Mouse (Mus musculus) heart, postnatal 0 days (tissue): Measurements from ENCODE around the gene Stoml3. TPM values are rescaled to one million over a fixed set of nuclear protein-coding genes. Genes with fewer than 3 reads are reported as not detected.

Experiments used
- ATAC-seq: fragments of 200-750 bp; cut with Nextera tagmentation; 2 replicates; pipeline ENCODE4 v1.8.0; 2017; ENCODE audit warnings: low read depth, moderate number of reproducible peaks, moderate library complexity; ENCODE audit not compliant: insufficient read depth
- DNase-seq: peaks from one replicate; pipeline ENCODE4 v3.0.0-alpha.2; 2016; ENCODE audit warnings: low spot score
- H3K27ac ChIP-seq: fragments of 300-500 bp; sonication (generic); 2 replicates; pipeline ENCODE4 v1.5.1; 2014; ENCODE audit warnings: low read depth, mild to moderate bottlenecking
- H3K27me3 ChIP-seq: fragments of 300-500 bp; sonication (generic); 2 replicates; pipeline ENCODE4 v1.6.1; 2014; ENCODE audit warnings: low read length, mixed read lengths; ENCODE audit not compliant: control insufficient read depth, insufficient read depth
- H3K36me3 ChIP-seq: fragments of 300-500 bp; sonication (generic); replicated peaks from 2 replicates; pipeline ENCODE4 v1.6.1; 2014; ENCODE audit warnings: low read length, mixed read lengths; ENCODE audit not compliant: control insufficient read depth, insufficient read depth
- H3K4me1 ChIP-seq: fragments of 300-500 bp; sonication (generic); 2 replicates; pipeline ENCODE4 v1.6.1; 2014; ENCODE audit warnings: antibody characterized with exemption; ENCODE audit not compliant: control insufficient read depth, insufficient read depth
- H3K4me2 ChIP-seq: fragments of 300-500 bp; sonication (generic); 2 replicates; pipeline ENCODE4 v1.6.1; 2014; ENCODE audit warnings: low read depth, mild to moderate bottlenecking, low read length, moderate library complexity
- H3K4me3 ChIP-seq: fragments of 300-500 bp; sonication (generic); 2 replicates; pipeline ENCODE4 v1.5.1; 2014; ENCODE audit warnings: low read depth, low read length
- H3K9ac ChIP-seq: fragments of 300-500 bp; sonication (generic); replicated peaks from 2 replicates; pipeline ENCODE4 v1.6.1; 2014; ENCODE audit warnings: low read depth, low read length, mixed read lengths
- H3K9me3 ChIP-seq: fragments of 300-500 bp; sonication (generic); replicated peaks from 2 replicates; pipeline ENCODE4 v1.6.1; 2016; ENCODE audit warnings: low read length; ENCODE audit not compliant: control insufficient read depth
- CTCF ChIP-seq: IDR thresholded peaks from 2 replicates; pipeline ENCODE4 v1.5.1; 2016; ENCODE audit warnings: antibody characterized with exemption, control low read depth, low read depth
- EP300 ChIP-seq: IDR thresholded peaks from 2 replicates; pipeline ENCODE4 v1.6.1; 2016; ENCODE audit warnings: antibody characterized with exemption, low read depth
- WGBS: fragments of 180-500 bp; shearing (Covaris S2); extraction: QIAGEN DNeasy Blood & Tissue Kit; methylation state at CpG from one replicate; pipeline ENCODE4 v1.1.7; 2014; 5-methylcytosine and 5-hydroxymethylcytosine counted together
- polyA plus RNA-seq: library from polyadenylated mRNA; unstranded; fragments of >200 nt; fragmentation: Nextera tagmentation; extraction: Ambion mirVana; gene quantifications from 2 replicates; pipeline ENCODE4 v1.2.1, GENCODE M21; 2015
- total RNA-seq: library from RNA; depleted of rRNA; stranded (reverse); fragments of >200 nt; gene quantifications from 2 replicates; pipeline ENCODE4 v1.2.3, GENCODE M21; 2014; ENCODE audit warnings: low replicate concordance

Stoml3 gene
- total and polyA plus RNA-seq, 2 experiments from 2014 or later, result not detected

GRCm38 (mm10) chr3:53462701-53463045 is 25.8 kb upstream of the Stoml3 start:
- DNase-seq, result no peak
- Histone ChIP-seq H3K27ac (peak overlapping the region; percentile 86), H3K4me2 (peak overlapping the region; percentile 79), H3K9me3 (no peaks in the 10 kb centered on the region), H3K36me3 (peaks cover 26% of the 10 kb centered on the region), H3K27me3 (no peaks in the 10 kb centered on the region), H3K9ac (peak overlapping the region; percentile 84), H3K4me3 (peak overlapping the region; percentile 90), H3K4me1 (peaks cover 23% of the 10 kb centered on the region)
- ATAC-seq, result no peak; the same call in 1 of the 2 replicates
- TF ChIP-seq EP300 (no peak), CTCF (no peak)
- WGBS, result 4% methylated on average over 9 of the region's 9 CpGs

- Histone ChIP-seq H3K36me3 (peaks cover 21% of the 10 kb centered on the region), H3K9ac (peak within 1 kb of the TSS; percentile 91), H3K4me2 (peak within 1 kb of the TSS; percentile 83), H3K4me3 (peak within 1 kb of the TSS; percentile 90), H3K4me1 (peaks cover 23% of the 10 kb centered on the region), H3K27ac (peak within 1 kb of the TSS; percentile 86), H3K27me3 (no peaks in the 10 kb centered on the region), H3K9me3 (no peaks in the 10 kb centered on the region)
- ATAC-seq (peak; percentile 97), DNase-seq (peak; percentile 95)
- TF ChIP-seq EP300, result peak; percentile 92
- 0 out of 2 replicates have a peak, but pooled peaks have one; percentile 12 for TF ChIP-seq CTCF
- WGBS, result under 1% methylated on average over 51 of the region's 52 CpGs
These were observed 25.2 kb upstream of the Stoml3 start, which contains the start of the genes Nhlrc3 and Proser1 for GRCm38 (mm10) chr3:53463046-53463764. Gene Nhlrc3 (minus strand): TSS chr3:53463332. Gene Proser1 (plus strand): TSS chr3:53463666.

GRCm38 (mm10) chr3:53463765-53464114 is 24.7 kb upstream of the Stoml3 start:
- no peaks in the 10 kb centered on the region for H3K9me3 ChIP-seq
- H3K4me3 ChIP-seq, result peak overlapping the region; percentile 90
- peak overlapping the region; percentile 91 for H3K9ac ChIP-seq
- H3K27me3 ChIP-seq, result no peaks in the 10 kb centered on the region
- WGBS, result under 1% methylated on average over 35 of the region's 35 CpGs
- ATAC-seq (peak; percentile 22), DNase-seq (no peak)
- peak overlapping the region; percentile 83 for H3K4me2 ChIP-seq
- TF ChIP-seq EP300 (no peak), CTCF (no peak)
- peaks cover 15% of the 10 kb centered on the region for H3K36me3 ChIP-seq
- H3K4me1 ChIP-seq, result peaks cover 23% of the 10 kb centered on the region
- H3K27ac ChIP-seq, result peak overlapping the region; percentile 85

GRCm38 (mm10) chr3:53464146-53464698 is 24.2 kb upstream of the Stoml3 start:
- Histone ChIP-seq H3K9me3 (no peaks in the 10 kb centered on the region), H3K4me1 (peaks cover 26% of the 10 kb centered on the region), H3K9ac (peak overlapping the region; percentile 91), H3K36me3 (peaks cover 16% of the 10 kb centered on the region), H3K4me2 (peak overlapping the region; percentile 83), H3K27ac (peak overlapping the region; percentile 85), H3K27me3 (no peaks in the 10 kb centered on the region), H3K4me3 (peak overlapping the region; percentile 90)
- WGBS, result under 1% methylated on average over 20 of the region's 20 CpGs
- TF ChIP-seq EP300 (no peak), CTCF (no peak)
- DNase-seq, result no peak
- ATAC-seq, result no peak

GRCm38 (mm10) chr3:53465330-53465729 is 23.1 kb upstream of the Stoml3 start:
- H3K4me3 ChIP-seq, result peak overlapping the region; percentile 90
- ATAC-seq, result no peak
- H3K4me1 ChIP-seq, result peaks cover 26% of the 10 kb centered on the region
- peak overlapping the region; percentile 83 for H3K4me2 ChIP-seq
- no peaks in the 10 kb centered on the region for H3K9me3 ChIP-seq
- WGBS, result 21% methylated on average over 6 of the region's 6 CpGs
- no peaks in the 10 kb centered on the region for H3K27me3 ChIP-seq
- no peak for DNase-seq
- TF ChIP-seq CTCF (no peak), EP300 (no peak)
- peaks cover 15% of the 10 kb centered on the region for H3K36me3 ChIP-seq
- H3K27ac ChIP-seq, result no peak overlapping the region
- peak overlapping the region; percentile 17; the same call in 1 of the 2 replicates for H3K9ac ChIP-seq
